Mouse (Mus musculus) embryonic facial prominence, embryonic 14.5 days (tissue): ENCODE measurements around the gene Pcdh18. TPM values are rescaled to one million over a fixed set of nuclear protein-coding genes. Genes with fewer than 3 reads are reported as not detected.

Source experiments
- ATAC-seq: fragments of 200-750 bp; cut with Nextera tagmentation; 2 replicates; pipeline ENCODE4 v1.8.0; 2017; ENCODE audit warnings: low read depth, moderate number of reproducible peaks, moderate TSS enrichment
- DNase-seq: peaks from one replicate; pipeline ENCODE4 v3.0.0-alpha.2; 2015; ENCODE audit warnings: low spot score
- H3K27ac ChIP-seq: fragments of 300-500 bp; sonication (generic); replicated peaks from 2 replicates; pipeline ENCODE4 v1.5.1; 2014; ENCODE audit warnings: low read depth, mild to moderate bottlenecking, low read length, moderate library complexity
- H3K27me3 ChIP-seq: fragments of 300-500 bp; sonication (generic); replicated peaks from 2 replicates; pipeline ENCODE4 v1.6.1; 2014; ENCODE audit warnings: low read length; ENCODE audit not compliant: control insufficient read depth, insufficient read depth
- H3K36me3 ChIP-seq: fragments of 300-500 bp; sonication (generic); 2 replicates; pipeline ENCODE4 v1.6.1; 2014; ENCODE audit warnings: low read length, mixed read lengths; ENCODE audit not compliant: control insufficient read depth, insufficient read depth
- H3K4me1 ChIP-seq: fragments of 300-500 bp; sonication (generic); 2 replicates; pipeline ENCODE4 v1.6.1; 2014; ENCODE audit warnings: antibody characterized with exemption, low read length; ENCODE audit not compliant: control insufficient read depth, insufficient read depth
- H3K4me2 ChIP-seq: fragments of 300-500 bp; sonication (generic); 2 replicates; pipeline ENCODE4 v1.6.1; 2014; ENCODE audit warnings: low read depth, mild to moderate bottlenecking, low read length, moderate library complexity, mixed read lengths
- H3K4me3 ChIP-seq: fragments of 300-500 bp; sonication (generic); 2 replicates; pipeline ENCODE4 v1.5.1; 2014; ENCODE audit warnings: low read depth, mild to moderate bottlenecking, low read length
- H3K9ac ChIP-seq: fragments of 300-500 bp; sonication (generic); 2 replicates; pipeline ENCODE4 v1.6.1; 2014; ENCODE audit warnings: low read depth, mild to moderate bottlenecking, low read length, moderate library complexity, mixed read lengths
- H3K9me3 ChIP-seq: fragments of 300-500 bp; sonication (generic); 2 replicates; pipeline ENCODE4 v1.6.1; 2016; ENCODE audit warnings: low read length; ENCODE audit not compliant: control insufficient read depth
- WGBS: fragments of 180-500 bp; shearing (Covaris S2); extraction: QIAGEN DNeasy Blood & Tissue Kit; methylation state at CpG from one replicate; pipeline ENCODE4 v1.1.7; 2014; 5-methylcytosine and 5-hydroxymethylcytosine counted together
- polyA plus RNA-seq: library from polyadenylated mRNA; unstranded; fragments of >200 nt; fragmentation: Nextera tagmentation; extraction: Ambion mirVana; gene quantifications from 2 replicates; pipeline ENCODE4 v1.2.1, GENCODE M21; 2014

Pcdh18 gene
- polyA plus RNA-seq = 82.4 and 98.9 TPM in 2 replicates

DNA sequence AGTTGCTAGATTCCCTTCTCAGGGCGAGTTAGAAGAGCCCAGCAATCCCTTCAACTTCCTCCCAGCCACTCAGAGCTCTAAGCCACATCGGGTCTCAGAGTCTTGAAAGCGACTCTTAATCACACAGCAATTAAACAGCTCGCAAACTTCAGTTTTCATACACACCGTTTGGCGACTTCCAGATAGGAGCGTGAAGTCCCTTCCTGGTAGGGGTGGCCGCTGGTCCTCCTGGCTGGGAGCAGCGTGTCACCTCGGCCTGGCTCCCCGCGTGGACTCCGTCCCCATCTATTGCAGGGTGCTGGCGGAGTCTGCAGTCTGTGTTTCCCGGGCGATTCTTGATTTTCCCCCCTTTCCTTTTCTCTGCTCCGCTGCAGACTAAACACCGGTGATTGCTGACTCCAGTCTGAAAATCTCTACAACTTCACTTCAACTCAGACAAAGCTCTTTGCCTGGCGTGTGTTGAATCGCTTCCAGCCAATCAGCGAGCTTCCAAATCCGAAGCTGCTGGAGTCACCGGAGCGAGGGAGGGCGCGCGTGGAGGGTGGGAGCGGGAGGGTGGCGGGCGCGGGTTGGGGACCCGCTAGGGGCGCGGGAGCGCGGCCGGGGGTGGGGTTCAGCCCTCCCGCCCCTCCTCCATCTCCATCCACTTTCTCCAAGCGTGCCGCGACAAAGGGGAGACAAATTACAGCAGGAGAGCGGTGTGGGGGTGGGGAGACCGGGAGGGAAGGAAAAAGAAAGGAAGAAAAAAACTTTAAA lies at the start of gene Pcdh18:
Gene Pcdh18 (minus strand): TSS at position 456 of the 756 bp plus-strand sequence.
- H3K36me3 ChIP-seq = peaks cover 32% of the 10 kb centered on the region
- H3K4me1 ChIP-seq = peaks cover 12% of the 10 kb centered on the region
- H3K27ac ChIP-seq = peak within 1 kb of the TSS; percentile 99
- no peaks in the 10 kb centered on the region for H3K9me3 ChIP-seq
- H3K9ac ChIP-seq = peak within 1 kb of the TSS; percentile 94
- ATAC-seq (peak; percentile 95), DNase-seq (peak; percentile 99)
- 1% methylated on average over 43 of the region's 43 CpGs for WGBS
- no peaks in the 10 kb centered on the region for H3K27me3 ChIP-seq
- H3K4me2 ChIP-seq = peak within 1 kb of the TSS; percentile 66
- peak within 1 kb of the TSS; percentile 85 for H3K4me3 ChIP-seq

DNA sequence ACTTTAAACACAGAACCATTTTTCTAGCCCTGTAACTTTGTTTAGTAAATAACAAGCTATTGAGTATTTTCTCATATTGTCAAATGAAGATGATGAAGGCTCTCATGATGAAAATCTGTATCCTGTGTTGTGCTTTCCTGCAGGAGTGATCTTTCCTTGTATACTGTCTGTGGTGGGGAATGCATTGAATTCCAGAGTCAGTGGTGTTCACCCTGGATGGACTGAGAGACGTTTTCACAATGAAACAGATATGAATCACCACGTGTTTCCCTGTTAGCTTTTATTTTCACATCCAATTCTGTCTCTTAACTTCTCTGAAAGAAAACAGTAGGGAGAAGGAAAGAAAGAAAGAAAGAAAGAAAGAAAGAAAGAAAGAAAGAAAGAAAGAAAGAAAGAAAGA lies 49.7 kb upstream of the Pcdh18 start:
- Histone ChIP-seq H3K4me2 (no peak overlapping the region), H3K4me1 (peaks cover 12% of the 10 kb centered on the region; the same call in 1 of the 2 replicates), H3K4me3 (no peak overlapping the region), H3K9me3 (no peaks in the 10 kb centered on the region), H3K9ac (no peak overlapping the region), H3K27ac (no peak overlapping the region), H3K36me3 (no peaks in the 10 kb centered on the region), H3K27me3 (no peaks in the 10 kb centered on the region)
- WGBS = 30% methylated on average over 2 of the region's 2 CpGs
- ATAC-seq = no peak
- no peak for DNase-seq

DNA sequence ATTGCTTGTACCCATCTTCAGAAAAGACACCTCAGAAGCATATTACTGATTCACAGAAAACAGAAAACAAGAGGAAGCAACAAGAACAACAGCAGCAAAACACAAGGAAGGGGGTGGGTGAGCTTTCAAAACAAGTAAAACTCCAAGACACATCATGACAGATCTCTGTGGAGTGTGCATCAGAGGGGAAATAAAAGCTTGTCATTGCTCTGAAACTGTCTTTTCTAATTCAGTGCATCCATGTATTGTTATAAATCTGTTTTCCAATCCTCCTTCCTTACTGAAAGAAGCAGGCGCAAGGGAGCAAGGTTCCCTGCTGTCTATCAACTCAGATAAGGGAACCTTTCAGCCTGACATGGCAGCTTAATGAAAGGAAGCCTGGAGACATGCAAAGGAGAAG lies 48.4 kb upstream of the Pcdh18 start:
- H3K27ac ChIP-seq = no peak overlapping the region
- peaks cover 12% of the 10 kb centered on the region; the same call in 1 of the 2 replicates for H3K4me1 ChIP-seq
- 83% methylated on average over 1 of the region's 1 CpGs for WGBS
- no peak for ATAC-seq
- H3K36me3 ChIP-seq = no peaks in the 10 kb centered on the region
- no peak overlapping the region for H3K4me3 ChIP-seq
- no peaks in the 10 kb centered on the region for H3K27me3 ChIP-seq
- no peak overlapping the region for H3K4me2 ChIP-seq
- no peak for DNase-seq
- H3K9me3 ChIP-seq = no peaks in the 10 kb centered on the region
- H3K9ac ChIP-seq = no peak overlapping the region

DNA sequence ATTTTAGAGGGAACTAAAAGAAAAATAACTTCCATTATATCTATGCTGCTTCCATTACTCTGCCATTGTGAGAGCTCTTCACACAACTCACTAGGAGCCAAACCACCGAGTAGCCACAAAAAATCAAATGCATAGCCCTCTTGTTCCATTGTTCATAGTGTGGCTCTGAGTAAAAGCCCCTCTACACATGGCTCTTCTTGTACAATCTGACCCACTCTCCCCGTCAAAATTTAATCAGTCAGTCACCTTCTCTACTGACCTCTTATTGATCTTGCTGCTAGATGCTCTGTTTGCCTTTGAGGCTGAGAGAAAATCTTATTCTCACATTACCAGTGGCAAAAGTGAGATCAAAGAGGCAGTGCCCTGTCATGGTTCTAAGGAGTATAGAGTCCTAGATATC lies 31.2 kb upstream of the Pcdh18 start:
- Histone ChIP-seq H3K4me3 (no peak overlapping the region), H3K4me2 (no peak overlapping the region), H3K36me3 (no peaks in the 10 kb centered on the region), H3K27ac (no peak overlapping the region), H3K9me3 (no peaks in the 10 kb centered on the region), H3K27me3 (no peaks in the 10 kb centered on the region), H3K4me1 (no peaks in the 10 kb centered on the region), H3K9ac (no peak overlapping the region)
- ATAC-seq (no peak), DNase-seq (no peak)
- WGBS = 32% methylated on average over 2 of the region's 2 CpGs

DNA sequence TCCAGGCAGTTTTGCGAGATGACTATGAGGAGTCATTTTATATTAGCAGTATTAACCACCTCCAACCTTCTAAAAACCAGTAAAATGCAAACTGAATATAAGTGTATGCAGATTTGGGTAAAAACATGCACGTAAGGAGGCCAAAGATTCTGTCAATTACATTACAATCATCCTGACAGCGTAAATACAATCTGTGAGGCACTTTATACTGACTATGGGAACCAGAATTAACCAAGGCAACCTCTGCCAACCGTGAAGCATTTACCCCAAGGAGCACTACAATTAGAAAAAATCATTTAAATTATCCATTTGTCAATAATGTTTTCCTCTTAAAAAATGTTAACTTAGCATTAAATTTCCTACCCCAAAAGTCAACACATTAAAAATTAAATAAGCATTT lies 30.6 kb upstream of the Pcdh18 start:
- ATAC-seq (no peak), DNase-seq (no peak)
- WGBS = 56% methylated on average over 4 of the region's 4 CpGs
- Histone ChIP-seq H3K27ac (no peak overlapping the region), H3K9me3 (no peaks in the 10 kb centered on the region), H3K4me2 (no peak overlapping the region), H3K4me1 (no peaks in the 10 kb centered on the region), H3K36me3 (no peaks in the 10 kb centered on the region), H3K9ac (no peak overlapping the region), H3K4me3 (no peak overlapping the region), H3K27me3 (no peaks in the 10 kb centered on the region)

DNA sequence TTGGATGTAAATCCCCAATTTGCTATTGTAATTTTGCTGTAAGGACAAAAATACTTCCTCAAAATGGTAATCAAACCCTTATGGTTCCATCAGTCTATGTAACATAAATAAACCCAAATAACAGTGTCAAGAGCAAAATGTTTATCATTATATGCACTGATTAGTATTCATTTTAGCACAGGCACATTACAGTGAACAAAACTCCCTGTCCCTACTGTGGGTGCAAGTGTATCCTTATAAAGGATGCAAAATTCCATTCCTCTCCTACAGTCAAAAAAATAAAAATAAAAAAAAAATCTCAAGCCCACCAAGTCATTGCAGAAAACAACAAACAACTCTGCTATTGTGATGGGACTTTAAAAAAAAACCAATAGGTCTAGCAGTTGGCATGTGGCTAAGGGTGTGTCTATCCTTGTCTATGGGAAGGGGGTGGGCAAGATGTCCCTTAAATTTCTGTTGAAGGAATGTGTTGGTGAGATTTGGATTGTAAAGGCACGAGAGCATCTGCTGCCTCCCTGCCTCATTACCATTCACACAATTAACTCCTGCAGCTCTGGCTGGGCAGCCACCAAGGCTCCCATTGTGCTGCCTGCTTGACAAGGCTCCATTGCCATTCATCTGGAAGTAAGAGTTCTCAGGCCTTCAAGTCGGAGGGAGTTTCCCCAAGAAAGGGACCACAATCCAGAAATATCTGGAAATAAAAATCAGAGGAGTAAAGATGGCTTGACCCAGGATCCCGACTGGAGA lies 12.0 kb upstream of the Pcdh18 start:
- Histone ChIP-seq H3K9ac (no peak overlapping the region), H3K9me3 (no peaks in the 10 kb centered on the region), H3K36me3 (no peaks in the 10 kb centered on the region), H3K27me3 (no peaks in the 10 kb centered on the region), H3K27ac (no peak overlapping the region), H3K4me3 (no peak overlapping the region), H3K4me2 (no peak overlapping the region), H3K4me1 (peaks cover 4% of the 10 kb centered on the region)
- WGBS = 24% methylated on average over 3 of the region's 3 CpGs
- DNase-seq (no peak), ATAC-seq (peak; percentile 15; the same call in 1 of the 2 replicates)

DNA sequence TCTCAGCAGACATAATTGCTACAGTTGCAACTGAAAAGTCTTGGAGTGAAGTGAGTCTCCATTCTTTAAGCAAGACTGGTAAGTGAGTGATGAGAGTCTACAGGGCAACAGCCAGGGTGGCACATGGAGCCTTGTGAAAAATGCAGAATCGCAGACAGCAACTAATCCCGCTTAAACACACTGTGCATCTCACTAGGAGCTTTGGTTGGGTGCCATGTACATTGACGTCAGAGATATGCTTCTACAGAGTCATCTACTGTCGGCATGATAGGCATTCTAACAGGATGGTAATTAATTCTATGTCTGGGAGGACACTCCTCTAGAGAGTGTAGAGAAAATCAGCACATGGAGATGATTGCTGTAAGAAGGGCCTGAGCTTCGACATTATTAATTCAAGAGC lies 5.6 kb upstream of the Pcdh18 start:
- Histone ChIP-seq H3K4me1 (no peaks in the 10 kb centered on the region), H3K9me3 (no peaks in the 10 kb centered on the region), H3K4me3 (no peak overlapping the region), H3K27me3 (no peaks in the 10 kb centered on the region), H3K36me3 (no peaks in the 10 kb centered on the region), H3K4me2 (no peak overlapping the region), H3K27ac (no peak overlapping the region), H3K9ac (no peak overlapping the region)
- ATAC-seq (no peak), DNase-seq (no peak)
- WGBS = 85% methylated on average over 5 of the region's 5 CpGs

DNA sequence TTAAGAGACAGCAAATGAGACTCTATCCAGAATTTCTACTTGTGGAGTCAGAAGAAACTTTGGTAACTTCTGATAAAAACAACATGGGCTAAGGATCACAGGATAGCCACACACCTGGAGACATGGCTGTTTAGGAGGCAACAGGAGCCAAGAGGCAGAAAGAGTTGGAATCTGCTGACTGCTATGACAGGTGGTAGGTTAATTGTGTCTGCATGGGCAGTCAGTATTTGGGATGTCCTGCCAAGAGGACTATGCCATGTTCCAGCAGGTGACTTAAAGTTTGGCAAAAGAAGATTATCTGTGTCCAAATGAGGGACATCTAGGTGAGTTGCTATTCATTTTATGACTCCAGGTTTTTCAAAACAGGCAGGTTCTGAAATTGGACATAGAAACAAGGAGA lies 4.8 kb upstream of the Pcdh18 start:
- Histone ChIP-seq H3K9ac (no peak overlapping the region), H3K27ac (no peak overlapping the region), H3K4me3 (no peak overlapping the region), H3K4me2 (no peak overlapping the region), H3K36me3 (no peaks in the 10 kb centered on the region), H3K4me1 (no peaks in the 10 kb centered on the region), H3K9me3 (no peaks in the 10 kb centered on the region), H3K27me3 (no peaks in the 10 kb centered on the region)
- DNase-seq (no peak), ATAC-seq (no peak)
